Mouse (Mus musculus) embryonic fibroblast, embryonic 13.5 days (primary cell): Measurements from ENCODE around the gene 2410002F23Rik.

ENCODE experiments used
- CTCF ChIP-seq: IDR thresholded peaks from 2 replicates; pipeline ENCODE4 v1.5.1; 2011; ENCODE audit warnings: mild to moderate bottlenecking, control low read depth, low read length, moderate library complexity, borderline replicate concordance; ENCODE audit not compliant: insufficient read depth
- POLR2A ChIP-seq: IDR thresholded peaks from 2 replicates; pipeline ENCODE4 v1.6.1; 2011; ENCODE audit warnings: low read depth, mild to moderate bottlenecking, control low read depth, low read length, moderate library complexity

DNA sequence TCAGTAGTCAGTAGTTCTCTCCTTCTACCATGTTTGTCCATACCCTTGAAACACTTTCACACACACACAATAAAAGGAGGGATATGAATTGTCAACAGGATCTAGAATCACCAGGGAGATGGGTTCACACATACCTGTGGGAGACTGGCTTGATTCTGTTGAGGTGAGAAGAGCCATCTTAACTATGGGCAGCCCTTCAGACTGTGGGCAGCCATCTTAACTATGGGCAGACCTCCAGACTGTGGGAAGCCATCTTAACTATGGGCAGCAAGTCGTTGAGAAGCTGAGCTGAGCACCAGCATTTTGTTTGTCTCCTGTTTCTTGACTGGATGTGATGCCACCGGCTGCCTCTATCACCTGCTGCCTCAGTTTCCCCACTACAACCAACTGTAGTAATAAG lies 24.8 kb downstream of the 2410002F23Rik start:
- TF ChIP-seq CTCF (no peak), POLR2A (no peak)
